In genomic region chr6:87026980-87027379, GRCm38 (mm10) we compare ENCODE assay signal across 14 mouse cellular contexts. TPM values are rescaled to one million over a fixed set of nuclear protein-coding genes. Genes with fewer than 3 reads are reported as not detected.
DNase-seq lines count a peak whose midpoint lies in the region; ATAC-seq and TF ChIP-seq lines count a peak whose summit lies in the region.
"Had no signal": no experiment of that assay in that cellular context is flagged by ENCODE, and none has a peak within 500 bp of the region (broad histone marks: within the 10 kb centered on the region; RNA-seq: fewer than 3 reads in every experiment).

No protein-coding gene starts in this region.

- peak; percentile 41 for DNase-seq in kidney, adult 2 months
- peak; percentile 35 for DNase-seq in adrenal gland, postnatal 25 days
- DNase-seq in large intestine, adult 2 months (ENCODE audit: low read depth, low spot score): peak; percentile 96
- no peak for DNase-seq in left cerebral cortex, postnatal 10 days (ENCODE audit: extremely low spot score in 1 of 2, low spot score in 2 of 2)
- no peak for DNase-seq in gastrocnemius, adult 8-10 months (ENCODE audit: low spot score in 2 of 2)
- no peak for DNase-seq in embryo, embryonic 9.5 days (ENCODE audit: extremely low spot score)
- DNase-seq: B cell, adult 2 months; cerebellum, postnatal 36 days; kidney, postnatal 10 days had no signal

- 0 out of 2 replicates have a peak, but pooled peaks cover 1% of the 10 kb centered on the region for H3K9me3 ChIP-seq in kidney, embryonic 16.5 days (ENCODE audit: low read length)
- H3K9me3 ChIP-seq: lung, embryonic 15.5 days had no signal

- H3K4me3 ChIP-seq in kidney, adult 2 months (ENCODE audit: insufficient read depth, low read depth, low read length): no peak overlapping the region
- no peak overlapping the region for H3K4me3 ChIP-seq in kidney, embryonic 16.5 days (ENCODE audit: low read length)
- H3K4me3 ChIP-seq: lung, embryonic 15.5 days; myocyte had no signal

- no peak for TF ChIP-seq CTCF in kidney, adult 2 months (conservative IDR thresholded peaks at IDR 0.05; ENCODE audit: insufficient read depth, insufficient read length, low read depth, low read length)

- peaks cover 3% of the 10 kb centered on the region; the same call in 1 of the 2 replicates for H3K36me3 ChIP-seq in kidney, adult 2 months (ENCODE audit: control insufficient read depth, insufficient read depth, low read length)
- H3K36me3 ChIP-seq in kidney, embryonic 16.5 days (ENCODE audit: insufficient read depth, low read length): peaks cover 31% of the 10 kb centered on the region

- no peaks in the 10 kb centered on the region for H3K27me3 ChIP-seq in kidney, adult 2 months (replicated peaks; ENCODE audit: control insufficient read depth, insufficient read depth, low read length)
- no peaks in the 10 kb centered on the region for H3K27me3 ChIP-seq in kidney, embryonic 16.5 days (ENCODE audit: insufficient read depth, low read length)
- H3K27me3 ChIP-seq: lung, embryonic 15.5 days had no signal

- intact Hi-C loops in left cerebral cortex, postnatal 10 days (cut with DNase I): no loop called here

- no peak overlapping the region for H3K27ac ChIP-seq in kidney, adult 2 months (ENCODE audit: insufficient read depth, low read depth, low read length)
- H3K27ac ChIP-seq in kidney, embryonic 16.5 days (ENCODE audit: low read length): no peak overlapping the region
- H3K27ac ChIP-seq: lung, embryonic 15.5 days had no signal

- H3K4me1 ChIP-seq in kidney, adult 2 months (ENCODE audit: control insufficient read depth, insufficient read depth, low read length): peaks cover 5% of the 10 kb centered on the region; the same call in 1 of the 2 replicates
- H3K4me1 ChIP-seq in kidney, embryonic 16.5 days (ENCODE audit: insufficient read depth, low read length): no peaks in the 10 kb centered on the region
- H3K4me1 ChIP-seq: lung, embryonic 15.5 days had no signal

- ATAC-seq in kidney, embryonic 16.5 days (ENCODE audit: low FRiP score, low TSS enrichment): no peak
- ATAC-seq in monocyte, adult 5-6 weeks (replicated peaks; ENCODE audit: insufficient number of reproducible peaks, low FRiP score, low TSS enrichment, poor library complexity, severe bottlenecking): peak; percentile 88

- no peak for TF ChIP-seq POLR2A in kidney, adult 2 months (IDR thresholded peaks at IDR 0.05; ENCODE audit: low read depth, low read length)

- H3K4me2 ChIP-seq in kidney, embryonic 16.5 days (replicated peaks; ENCODE audit: low read depth, low read length): no peak overlapping the region
- H3K4me2 ChIP-seq: heart, embryonic 11.5 days; lung, embryonic 15.5 days had no signal

- no peak overlapping the region for H3K9ac ChIP-seq in kidney, embryonic 16.5 days (replicated peaks; ENCODE audit: low read length)
- H3K9ac ChIP-seq: lung, embryonic 15.5 days had no signal

- 62% methylated on average over 7 of the region's 7 CpGs for WGBS in kidney, adult 2 months
- 72% methylated on average over 7 of the region's 7 CpGs for WGBS in kidney, embryonic 16.5 days
- WGBS in large intestine, adult 2 months: 26% methylated on average over 7 of the region's 7 CpGs

RNA-seq across cellular contexts. Expression of gene Gfpt1, which starts 15.7 kb away (rescaled TPM):
- polyA plus RNA-seq in kidney, adult 2 months (2012; rRNA removed): 10.3 and 11.9 TPM in 2 replicates
- 18.1 and 20.7 TPM in 2 replicates for polyA plus RNA-seq in kidney, embryonic 16.5 days (2015; fragmentation: Nextera tagmentation; extraction: Ambion mirVana)
- 37.9 and 40.4 TPM in 2 replicates for total RNA-seq in adrenal gland, postnatal 25 days (2021)
- polyA plus RNA-seq in large intestine, adult 2 months (2012; rRNA removed): 38.0 and 55.2 TPM in 2 replicates
- 109 to 144 TPM (median 109 TPM) in 3 replicates for total RNA-seq in monocyte, adult 5-6 weeks (2017)
- 10 to 100 TPM; 60.0 to 60.7 TPM for total RNA-seq in left cerebral cortex, postnatal 10 days (2021)
- 10 to 100 TPM; 33.2 to 37.1 (median 35.4) TPM for total RNA-seq in gastrocnemius, adult 8-10 months (2022)

RNA-seq across cellular contexts. Expression of gene Nfu1, which starts 17.9 kb away (rescaled TPM):
- 232 and 303 TPM in 2 replicates for polyA plus RNA-seq in kidney, adult 2 months (2012; rRNA removed)
- 97.9 and 99.2 TPM in 2 replicates for polyA plus RNA-seq in kidney, embryonic 16.5 days (2015; fragmentation: Nextera tagmentation; extraction: Ambion mirVana)
- 74.2 and 76.8 TPM in 2 replicates for total RNA-seq in adrenal gland, postnatal 25 days (2021)
- polyA plus RNA-seq in large intestine, adult 2 months (2012; rRNA removed): 61.9 and 67.0 TPM in 2 replicates
- 44.4 to 57.2 TPM (median 44.7 TPM) in 3 replicates for total RNA-seq in monocyte, adult 5-6 weeks (2017)
- 10 to 100 TPM; 61.6 to 63.4 TPM for total RNA-seq in left cerebral cortex, postnatal 10 days (2021)
- total RNA-seq in gastrocnemius, adult 8-10 months (2022): 10 to 100 TPM; 55.9 to 72.7 (median 65.2) TPM

Comparison
In these comparisons a context has a peak if more than half of its experiments do, and no peak if none do; other contexts are left out.
1. DNase-seq: peak in kidney, adult 2 months (single experiment), adrenal gland, postnatal 25 days (single experiment) and large intestine, adult 2 months (single experiment); none in left cerebral cortex, postnatal 10 days (0 of 2), gastrocnemius, adult 8-10 months (0 of 2) and embryo, embryonic 9.5 days (single experiment).